Mouse (Mus musculus) bone marrow macrophage, adult 2 months (primary cell): Measurements from ENCODE around the gene Eps8.

Source experiments
- CTCF ChIP-seq: IDR thresholded peaks from 2 replicates; pipeline ENCODE4 v1.5.1; 2012; ENCODE audit warnings: low read depth, mild to moderate bottlenecking, low read length, moderate library complexity
- POLR2A ChIP-seq: IDR thresholded peaks from 2 replicates; pipeline ENCODE4 v1.6.1; 2012; ENCODE audit warnings: mild to moderate bottlenecking, low read depth, low read length, borderline replicate concordance

GRCm38 (mm10) chr6:137696445-137697204, 41.9 kb upstream of the Eps8 start:
- no peak for TF ChIP-seq CTCF
- TF ChIP-seq POLR2A: no peak
